ENCODE assay signal across 7 mouse cellular contexts in the genomic region with DNA sequence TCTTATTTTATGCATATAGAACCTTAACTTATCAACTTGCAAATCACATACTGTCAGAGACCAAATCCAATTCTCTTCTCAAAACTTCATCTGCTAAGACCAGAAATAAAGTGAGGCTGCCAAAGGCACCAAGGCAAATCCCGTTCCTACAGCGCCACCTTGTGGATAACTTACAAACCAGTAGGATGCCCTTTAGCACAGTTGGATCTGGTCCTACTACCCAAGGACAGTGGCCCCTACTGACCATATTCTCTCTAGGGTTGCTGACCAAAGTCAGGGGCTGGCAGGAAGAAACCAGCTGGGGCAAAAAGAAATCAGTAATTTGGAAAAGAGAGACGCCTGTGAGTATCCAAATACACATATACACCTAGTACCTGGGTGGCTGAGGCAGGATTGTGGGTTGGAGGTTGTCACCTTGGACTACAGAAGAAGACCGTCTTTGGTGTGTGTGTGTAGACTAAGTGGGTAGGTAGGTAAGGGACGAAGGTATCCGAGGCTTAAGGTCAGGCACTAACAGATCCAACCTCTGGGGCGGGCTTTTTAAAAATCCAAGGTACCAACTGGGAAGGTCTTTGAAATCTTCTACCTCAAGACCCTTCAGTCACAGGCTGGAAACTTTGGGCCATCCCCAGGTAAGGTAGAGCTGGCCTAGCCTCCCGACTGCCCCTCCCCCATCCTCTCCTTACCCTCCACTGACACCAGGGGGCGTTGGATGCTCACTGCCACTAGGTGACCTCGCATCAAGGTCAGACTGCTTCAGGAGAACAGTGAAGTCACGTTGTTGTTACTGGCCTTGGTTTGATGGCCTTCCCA. TPM values are rescaled to one million over a fixed set of nuclear protein-coding genes. Genes with fewer than 3 reads are reported as not detected.
A peak's percentile ranks its signal among the peaks of the same experiment; 100 is the strongest.
DNase-seq lines count a peak whose midpoint lies in the region; ATAC-seq lines count a peak whose summit lies in the region.

No protein-coding gene starts in this region.

- no peaks in the 10 kb centered on the region for H3K36me3 ChIP-seq in hindbrain, embryonic 14.5 days (replicated peaks; ENCODE audit: control insufficient read depth, insufficient read depth)

- H3K4me1 ChIP-seq in hindbrain, embryonic 14.5 days (replicated peaks; ENCODE audit: control insufficient read depth, insufficient read depth, low read length) = no peaks in the 10 kb centered on the region

- no peak overlapping the region for H3K4me3 ChIP-seq in hindbrain, embryonic 14.5 days (replicated peaks; ENCODE audit: low read length)

- DNase-seq in R1 (ENCODE audit: low read depth, low spot score) = peak; percentile 83
- DNase-seq in cerebellum, adult 18-20 months = peak; percentile 39 to 48
- DNase-seq in frontal cortex, adult 2 months (ENCODE audit: extremely low spot score in 1 of 2, low spot score in 1 of 2) = peak; percentile 46 to 90
- peak; percentile 86 for DNase-seq in hindbrain, embryonic 14.5 days (ENCODE audit: low spot score)
- peak; percentile 29 to 65 for DNase-seq in layer of hippocampus, postnatal 25 days (ENCODE audit: extremely low spot score in 1 of 2, low spot score in 1 of 2)
- DNase-seq in lung, postnatal 36 days = peak; percentile 84
- peak; percentile 51 for DNase-seq in right cerebral cortex, adult 18-20 months

- H3K27me3 ChIP-seq in hindbrain, embryonic 14.5 days (ENCODE audit: control insufficient read depth, insufficient read depth, low read length) = no peaks in the 10 kb centered on the region

- 63% methylated on average over 11 of the region's 11 CpGs for WGBS in hindbrain, embryonic 14.5 days

- no peak overlapping the region for H3K27ac ChIP-seq in hindbrain, embryonic 14.5 days

- peak; percentile 70; the same call in 1 of the 2 replicates for ATAC-seq in hindbrain, embryonic 14.5 days (ENCODE audit: low FRiP score)

- no peak overlapping the region for H3K9ac ChIP-seq in hindbrain, embryonic 14.5 days

- H3K9me3 ChIP-seq in hindbrain, embryonic 14.5 days (ENCODE audit: control insufficient read depth, low read length) = no peaks in the 10 kb centered on the region

- H3K4me2 ChIP-seq in hindbrain, embryonic 14.5 days (replicated peaks) = no peak overlapping the region

RNA-seq across cellular contexts. Expression of a gene that starts 25.9 kb away (rescaled TPM):
- polyA plus RNA-seq in frontal cortex, adult 2 months (2012; rRNA removed) = 40.2 and 40.8 TPM in 2 replicates
- polyA plus RNA-seq in hindbrain, embryonic 14.5 days (2014; fragmentation: Nextera tagmentation; extraction: Ambion mirVana) = 26.6 and 27.6 TPM in 2 replicates
- 10 to 100 TPM; 23.1 to 24.6 TPM for total RNA-seq in layer of hippocampus, postnatal 25 days (2021)

RNA-seq across cellular contexts. Expression of a gene that starts 57.1 kb away (rescaled TPM):
- 12.5 and 13.8 TPM in 2 replicates for polyA plus RNA-seq in frontal cortex, adult 2 months (2012; rRNA removed)
- polyA plus RNA-seq in hindbrain, embryonic 14.5 days (2014; fragmentation: Nextera tagmentation; extraction: Ambion mirVana) = 8.6 and 9.6 TPM in 2 replicates
- 10 to 100 TPM; 15.9 to 17.5 TPM for total RNA-seq in layer of hippocampus, postnatal 25 days (2021)
